Mouse (Mus musculus) layer of hippocampus, postnatal 25 days (tissue): ENCODE measurements at regions not wholly inside any gene's neighbourhood (a gene's known extent, or its start where the extent isn't known, plus 50 kb on each side); places are given as distances from the start of the nearest gene placed in this dataset.

ENCODE experiments used
- DNase-seq, 2 experiments: peaks; one replicate each; pipeline ENCODE4 v3.0.0; 2022; ENCODE audit warnings: mixed read lengths in 2 of 2, low spot score in 1 of 2; ENCODE audit errors: extremely low spot score in 1 of 2

DNA sequence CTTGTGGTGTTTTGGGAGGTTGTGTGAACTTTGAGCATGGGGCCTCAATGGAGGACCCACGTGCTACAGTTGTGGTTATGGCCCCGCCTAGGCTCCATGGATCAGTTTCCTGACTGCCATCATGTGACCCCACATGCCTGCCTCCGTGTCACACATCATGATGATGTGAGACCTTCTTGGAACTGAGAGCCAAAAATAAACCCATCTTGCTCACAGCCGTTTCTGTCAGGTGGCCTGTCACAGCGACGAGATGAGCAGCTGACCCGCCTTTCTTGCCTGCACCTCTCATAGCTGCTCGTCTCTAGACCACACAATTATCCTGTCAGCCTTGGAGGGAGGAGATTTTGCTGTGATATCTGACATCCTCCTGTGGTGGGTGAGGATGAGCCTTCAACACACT lies 60.4 kb upstream of the Lrpap1 start:
- DNase-seq: no peak

DNA sequence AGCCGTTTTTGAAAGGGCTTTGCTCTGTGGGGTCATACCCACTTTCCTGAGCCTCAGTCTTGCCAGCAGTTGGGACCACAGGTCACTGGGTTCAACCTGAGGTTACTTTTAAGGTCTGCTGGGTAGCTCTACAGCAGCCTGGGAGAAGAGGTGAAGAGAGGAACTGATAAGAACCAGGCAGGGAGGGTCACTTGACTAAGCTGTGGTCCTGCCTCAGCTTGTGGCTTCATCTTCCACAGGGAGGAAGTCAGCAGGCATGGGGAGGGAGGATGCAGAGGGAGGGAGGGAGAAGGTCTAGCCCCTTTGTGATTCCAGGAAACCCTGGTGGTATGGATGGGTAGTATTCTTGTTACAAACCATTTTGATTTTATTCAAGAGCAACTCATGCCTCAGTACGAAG lies 59.9 kb upstream of the Lrpap1 start:
- no peak for DNase-seq

DNA sequence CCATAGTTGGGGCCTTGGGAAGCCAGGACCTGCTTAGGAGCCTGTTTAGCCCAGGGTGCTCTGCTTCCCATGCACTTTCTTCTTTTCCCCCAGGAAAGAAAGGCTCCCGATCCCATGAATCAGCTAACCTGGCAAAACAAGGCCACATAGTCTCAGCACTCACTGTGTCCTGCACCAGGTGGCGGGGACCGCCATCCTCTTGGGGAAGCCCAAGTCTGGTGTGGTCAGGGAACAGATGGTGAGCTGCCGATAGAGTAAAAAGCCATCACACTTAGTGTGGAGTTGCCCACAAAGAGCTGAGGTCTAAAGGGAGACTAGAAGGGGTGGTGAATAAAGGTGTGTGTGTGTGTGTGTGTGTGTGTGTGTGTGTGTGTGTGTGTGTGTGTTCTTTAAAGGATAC lies 57.0 kb upstream of the Lrpap1 start:
- DNase-seq: no peak

GRCm38 (mm10) chr5:35162120-35162519 lies 56.6 kb upstream of the Lrpap1 start:
- DNase-seq: no peak

GRCm38 (mm10) chr5:35160929-35161815 lies 55.6 kb upstream of the Lrpap1 start:
- DNase-seq: no peak

GRCm38 (mm10) chr5:35159854-35160253 lies 54.3 kb upstream of the Lrpap1 start:
- no peak for DNase-seq

DNA sequence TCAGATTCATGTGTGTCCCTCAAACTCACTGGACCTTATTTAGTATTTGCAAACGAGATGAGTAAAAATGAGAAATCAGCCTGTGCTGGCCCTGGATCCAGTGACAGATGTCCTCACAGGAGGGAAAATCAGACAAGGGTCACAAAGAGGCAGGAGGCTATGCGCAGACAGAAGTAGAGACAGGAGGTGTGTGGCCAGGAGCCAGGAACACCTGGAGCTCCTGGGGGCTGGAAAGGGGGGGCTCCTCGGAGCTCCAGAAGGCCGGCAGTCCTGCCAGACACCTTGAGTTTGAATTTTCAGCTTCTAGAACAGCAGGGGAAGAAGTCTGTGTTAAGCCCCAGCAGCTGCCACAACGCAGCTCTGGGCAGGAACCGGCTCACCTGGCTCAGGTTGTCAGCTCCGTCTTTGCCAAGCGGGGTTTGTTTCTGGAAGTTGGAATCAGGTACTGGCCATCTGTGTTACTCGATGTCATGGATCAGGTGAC lies 53.7 kb upstream of the Lrpap1 start:
- DNase-seq: no peak

DNA sequence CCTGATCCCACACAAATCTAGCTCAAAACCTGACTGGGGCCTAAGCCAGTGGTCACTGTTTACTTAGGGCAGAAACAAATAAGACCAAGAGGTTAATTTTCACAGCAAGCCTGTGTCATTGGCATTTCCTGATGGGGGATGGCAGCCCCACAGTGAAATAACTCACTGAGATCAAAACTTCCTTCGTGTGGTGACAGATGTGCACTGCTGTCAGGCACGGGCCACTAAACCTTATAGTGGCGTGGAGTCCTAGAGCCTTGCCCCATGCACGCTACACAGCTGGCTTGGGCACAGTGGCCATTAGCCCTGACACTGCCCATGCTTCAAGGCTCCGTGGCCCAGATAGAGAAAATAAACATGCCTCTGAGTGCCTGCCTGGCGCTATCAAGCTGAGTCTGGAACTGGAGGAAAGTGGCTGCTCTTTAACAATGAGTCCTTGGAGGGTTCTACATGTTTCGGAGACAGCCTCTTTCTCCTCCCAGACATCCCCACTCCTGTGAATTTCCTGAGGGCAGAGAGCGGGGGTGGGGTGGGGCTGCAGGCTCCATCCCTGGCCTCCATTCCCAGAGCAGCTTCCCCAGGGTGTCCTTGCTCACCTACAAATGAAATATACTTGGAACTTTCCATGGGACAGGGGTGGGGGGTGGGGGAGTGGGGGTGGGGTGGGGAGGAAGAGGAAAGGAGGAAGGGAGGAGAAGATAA lies 52.9 kb upstream of the Lrpap1 start:
- no peak for DNase-seq

- no peak for DNase-seq
Observed at GRCm38 (mm10) chr5:35156371-35156770, 50.8 kb upstream of the Lrpap1 start.

DNA sequence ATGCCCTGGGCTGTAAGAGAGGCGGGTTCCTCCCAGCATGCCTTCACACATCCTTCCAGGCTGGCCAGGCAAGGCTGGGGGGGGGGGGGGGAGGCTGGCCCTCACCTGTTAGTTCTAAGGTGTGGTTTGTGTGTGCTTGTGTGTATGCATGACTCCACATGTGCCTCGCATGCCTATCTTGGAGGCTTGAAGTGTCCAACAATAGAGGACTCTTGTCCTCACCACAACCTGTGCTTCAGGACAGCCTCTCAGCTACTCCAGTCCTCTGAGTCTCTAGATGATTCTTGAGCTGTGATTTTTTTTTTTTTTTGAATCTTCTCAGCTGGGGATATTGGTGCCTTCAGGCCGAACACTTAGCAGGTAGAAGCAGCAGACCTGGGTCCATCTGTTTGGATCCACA lies 50.2 kb upstream of the Lrpap1 start:
- no peak for DNase-seq
